18 mouse cellular contexts compared by ENCODE assay signal in genomic region chr5:122965427-122965826, GRCm38 (mm10). TPM values are rescaled to one million over a fixed set of nuclear protein-coding genes. Genes with fewer than 3 reads are reported as not detected.
DNase-seq lines count a peak whose midpoint lies in the region; ATAC-seq lines count a peak whose summit lies in the region.
"Had no signal": no experiment of that assay in that cellular context is flagged by ENCODE, and none has a peak within 500 bp of the region (broad histone marks: within the 10 kb centered on the region; RNA-seq: fewer than 3 reads in every experiment).

No protein-coding gene starts in this region.

- no peak for ATAC-seq in heart, embryonic 12.5 days (ENCODE audit: insufficient number of reproducible peaks, low FRiP score)
- peak; percentile 50 for ATAC-seq in forebrain, embryonic 16.5 days
- ATAC-seq in activated CD4-positive, CD25-positive, alpha-beta regulatory T cell, adult 4 months, result no peak
- ATAC-seq: hindbrain, postnatal 0 days; midbrain, embryonic 16.5 days had no signal

- peaks cover 7% of the 10 kb centered on the region; the same call in 1 of the 2 replicates for H3K36me3 ChIP-seq in heart, embryonic 12.5 days
- no peaks in the 10 kb centered on the region for H3K36me3 ChIP-seq in forebrain, embryonic 16.5 days (ENCODE audit: control insufficient read depth, insufficient read depth)

- no peak overlapping the region for H3K9ac ChIP-seq in heart, embryonic 12.5 days
- H3K9ac ChIP-seq in forebrain, embryonic 16.5 days (replicated peaks; ENCODE audit: low read depth, low read length), result no peak overlapping the region
- H3K9ac ChIP-seq: limb, embryonic 15.5 days; neural tube, embryonic 12.5 days had no signal

- intact Hi-C loops in heart, postnatal 25 days (cut with DNase I), result loop anchor here (5.0 kb wide), 1 partner anchor 207 kb away; no protein-coding TSS in a partner anchor

- H3K9me3 ChIP-seq in heart, embryonic 12.5 days (replicated peaks), result no peaks in the 10 kb centered on the region
- H3K9me3 ChIP-seq in forebrain, embryonic 16.5 days (ENCODE audit: control insufficient read depth, low read length), result no peaks in the 10 kb centered on the region
- H3K9me3 ChIP-seq: limb, embryonic 15.5 days; neural tube, embryonic 12.5 days had no signal

- H3K4me1 ChIP-seq in heart, embryonic 12.5 days (replicated peaks), result peaks cover 2% of the 10 kb centered on the region; the same call in 1 of the 2 replicates
- H3K4me1 ChIP-seq in forebrain, embryonic 16.5 days (replicated peaks; ENCODE audit: control insufficient read depth, insufficient read depth, low read length), result peaks cover 13% of the 10 kb centered on the region
- H3K4me1 ChIP-seq: neural tube, embryonic 12.5 days had no signal

- H3K27ac ChIP-seq in heart, embryonic 12.5 days (ENCODE audit: poor library complexity, severe bottlenecking), result no peak overlapping the region
- H3K27ac ChIP-seq in forebrain, embryonic 16.5 days (ENCODE audit: low read length), result peak overlapping the region; percentile 84
- H3K27ac ChIP-seq: hindbrain, postnatal 0 days; layer of hippocampus, adult 2 months; limb, embryonic 15.5 days; neural tube, embryonic 12.5 days had no signal

- WGBS in heart, embryonic 12.5 days, result 86% methylated on average over 11 of the region's 11 CpGs
- 48% methylated on average over 11 of the region's 11 CpGs for WGBS in forebrain, embryonic 16.5 days

- H3K4me2 ChIP-seq in heart, embryonic 12.5 days, result no peak overlapping the region
- H3K4me2 ChIP-seq in forebrain, embryonic 16.5 days (ENCODE audit: low read length), result no peak overlapping the region
- H3K4me2 ChIP-seq: limb, embryonic 15.5 days; neural tube, embryonic 12.5 days had no signal

- H3K27me3 ChIP-seq in heart, embryonic 12.5 days (replicated peaks), result no peaks in the 10 kb centered on the region
- H3K27me3 ChIP-seq in forebrain, embryonic 16.5 days (replicated peaks; ENCODE audit: control insufficient read depth, insufficient read depth, low read length), result no peaks in the 10 kb centered on the region
- H3K27me3 ChIP-seq: CH12.LX; limb, embryonic 15.5 days; neural tube, embryonic 12.5 days had no signal

- no peak overlapping the region for H3K4me3 ChIP-seq in heart, embryonic 12.5 days
- no peak overlapping the region for H3K4me3 ChIP-seq in forebrain, embryonic 16.5 days (replicated peaks; ENCODE audit: low read length)
- H3K4me3 ChIP-seq: erythroblast, embryonic 14.5 days; layer of hippocampus, adult 2 months; limb, embryonic 15.5 days; neural tube, embryonic 12.5 days had no signal

- peak; percentile 93 for DNase-seq in heart, adult 11 months
- peak; percentile 26 for DNase-seq in right cerebral cortex, adult 18-20 months
- DNase-seq in right cerebral cortex, postnatal 4 days, result no peak
- no peak for DNase-seq in heart, postnatal 25 days (ENCODE audit: low spot score)
- DNase-seq: adrenal gland, adult 2 months; heart, postnatal 14 days; lung, adult 2 months; thymus, adult 18-20 months had no signal

RNA-seq across cellular contexts. Expression of gene Kdm2b, which starts 24.2 kb away (rescaled TPM):
- polyA plus RNA-seq in heart, embryonic 12.5 days (2016; fragmentation: Nextera tagmentation; extraction: Ambion mirVana), result 38.6 and 39.8 TPM in 2 replicates
- polyA plus RNA-seq in forebrain, embryonic 16.5 days (2015; fragmentation: Nextera tagmentation; extraction: Ambion mirVana), result 157 and 166 TPM in 2 replicates
- total RNA-seq in heart, postnatal 25 days (2021), result 10 to 100 TPM; 15.4 to 16.8 TPM
- 10 to 100 TPM; 28.2 to 43.2 TPM for polyA plus RNA-seq in activated CD4-positive, CD25-positive, alpha-beta regulatory T cell, adult 4 months (2017; shearing (Covaris generic))

RNA-seq across cellular contexts. Expression of gene Orai1, which starts 49.4 kb away (rescaled TPM):
- polyA plus RNA-seq in heart, embryonic 12.5 days (2016; fragmentation: Nextera tagmentation; extraction: Ambion mirVana), result 22.8 and 23.3 TPM in 2 replicates
- 13.0 and 13.8 TPM in 2 replicates for polyA plus RNA-seq in forebrain, embryonic 16.5 days (2015; fragmentation: Nextera tagmentation; extraction: Ambion mirVana)
- total RNA-seq in heart, postnatal 25 days (2021), result 10 to 100 TPM; 15.1 to 16.1 TPM
- 1 to 10 TPM; 8.1 to 9.4 TPM for polyA plus RNA-seq in activated CD4-positive, CD25-positive, alpha-beta regulatory T cell, adult 4 months (2017; shearing (Covaris generic))

Comparison
In these comparisons a context has a peak if more than half of its experiments do, and no peak if none do; other contexts are left out.
1. DNase-seq: peak in heart, adult 11 months (single experiment) and right cerebral cortex, adult 18-20 months (single experiment); none in right cerebral cortex, postnatal 4 days (single experiment) and heart, postnatal 25 days (single experiment).